Mouse (Mus musculus): ENCODE measurements around the gene I0C0044D17Rik.

Gene I0C0044D17Rik

GRCm38 (mm10) chr4:98840526-98840925 is 16.9 kb upstream of the I0C0044D17Rik start:
- POLR2A ChIA-PET = interaction anchor here in 3 of 4 experiments (0.6 to 2.7 kb wide), 26 partner anchors 12 to 115 kb away, joined by 3 to 24 read pairs (median 4); partner anchors contain the start of genes L1td1 (in 2 of the 3), Kank4 (in 1 of the 3) and Usp1 (in 1 of the 3)
- CTCF ChIA-PET = interaction anchor here in 3 of 4 experiments (0.5 to 1.4 kb wide), 6 partner anchors 35 to 458 kb away, joined by 3 to 18 read pairs (median 4); partner anchors contain the start of genes L1td1 (in 1 of the 3) and Tm2d1 (in 1 of the 3)

- POLR2A ChIA-PET = interaction anchor here in 3 of 4 experiments (0.6 to 1.6 kb wide), 6 partner anchors 27 to 114 kb away, joined by 3 to 5 read pairs (median 3); no protein-coding TSS in a partner anchor
- CTCF ChIA-PET = interaction anchor here in 1 of 4 experiments (1.0 kb wide), 1 partner anchor 114 kb away, joined by 4 read pairs; no protein-coding TSS in a partner anchor
Measured at GRCm38 (mm10) chr4:98838913-98839312, 15.3 kb upstream of the I0C0044D17Rik start.

GRCm38 (mm10) chr4:98837715-98838505 is 14.3 kb upstream of the I0C0044D17Rik start:
- CTCF ChIA-PET = interaction anchor here in 2 of 4 experiments (0.5 kb wide), 2 partner anchors 38 to 44 kb away, joined by 3 to 6 read pairs; no protein-coding TSS in a partner anchor

GRCm38 (mm10) chr4:98836519-98836918 is 12.9 kb upstream of the I0C0044D17Rik start:
- ChIA-PET POLR2A (interaction anchor here in 2 of 4 experiments (0.6 to 1.0 kb wide), 4 partner anchors 10 to 222 kb away, joined by 3 to 5 read pairs (median 4); no protein-coding TSS in a partner anchor), CTCF (no interaction called here)

More at GRCm38 (mm10) chr4:98837715-98838505, 14.3 kb upstream of the I0C0044D17Rik start:
- POLR2A ChIA-PET = interaction anchor here in 2 of 4 experiments (0.6 to 1.6 kb wide), 11 partner anchors 8 to 113 kb away, joined by 3 to 5 read pairs (median 3); partner anchors contain the start of gene L1td1 (in 1 of the 2)

GRCm38 (mm10) chr4:98834782-98835181 is 11.1 kb upstream of the I0C0044D17Rik start:
- POLR2A ChIA-PET = interaction anchor here in 2 of 4 experiments (0.7 to 2.0 kb wide), 3 partner anchors 10 to 95 kb away, joined by 3 to 5 read pairs (median 3); no protein-coding TSS in a partner anchor
- CTCF ChIA-PET = no interaction called here

- ChIA-PET POLR2A (interaction anchor here in 2 of 4 experiments (0.8 kb wide), 2 partner anchors 12 to 35 kb away, joined by 3 read pairs; no protein-coding TSS in a partner anchor), CTCF (interaction anchor here in 1 of 4 experiments (0.6 kb wide), 1 partner anchor 34 kb away, joined by 3 read pairs; no protein-coding TSS in a partner anchor)
Measured at GRCm38 (mm10) chr4:98831726-98832125, 8.1 kb upstream of the I0C0044D17Rik start.

GRCm38 (mm10) chr4:98826701-98827100 is 3.1 kb upstream of the I0C0044D17Rik start:
- CTCF ChIA-PET = interaction anchor here in 1 of 4 experiments (0.7 kb wide), 1 partner anchor 32 kb away, joined by 3 read pairs; no protein-coding TSS in a partner anchor
- POLR2A ChIA-PET = interaction anchor here in 2 of 4 experiments (1.0 to 1.7 kb wide), 3 partner anchors 10 to 87 kb away, joined by 3 to 7 read pairs (median 4); partner anchors contain the start of gene Kank4 (in 1 of the 2)

GRCm38 (mm10) chr4:98823047-98823446 is 593 bp downstream of the I0C0044D17Rik start:
- CTCF ChIA-PET = no interaction called here
- POLR2A ChIA-PET = interaction anchor here in 1 of 4 experiments (1.4 kb wide), 1 partner anchor 17 kb away, joined by 3 read pairs; no protein-coding TSS in a partner anchor

- POLR2A ChIA-PET = interaction anchor here in 1 of 4 experiments (1.4 kb wide), 1 partner anchor 17 kb away, joined by 3 read pairs; no protein-coding TSS in a partner anchor
- CTCF ChIA-PET = no interaction called here
Measured at GRCm38 (mm10) chr4:98822478-98822877, 1.2 kb downstream of the I0C0044D17Rik start.

- ChIA-PET POLR2A (interaction anchor here in 3 of 4 experiments (0.6 to 6.7 kb wide), 15 partner anchors 10 to 104 kb away, joined by 3 to 48 read pairs (median 3); partner anchors contain the start of gene Usp1 (in 1 of the 3)), CTCF (interaction anchor here in 1 of 4 experiments (0.6 kb wide), 1 partner anchor 1851 kb away, joined by 3 read pairs; no protein-coding TSS in a partner anchor)
Measured at GRCm38 (mm10) chr4:98819216-98819755, 4.4 kb downstream of the I0C0044D17Rik start.

GRCm38 (mm10) chr4:98817184-98817911 is 6.3 kb downstream of the I0C0044D17Rik start, which contains the start of gene Kank4:
Gene Kank4 (minus strand): TSS chr4:98817537.
- ChIA-PET CTCF (interaction anchor here (0.6 to 1.7 kb wide), 5 partner anchors 11 to 110 kb away, joined by 3 to 4 read pairs (median 3); no protein-coding TSS in a partner anchor), POLR2A (interaction anchor here (0.6 to 6.7 kb wide), 46 partner anchors 10 to 839 kb away, joined by 3 to 48 read pairs (median 4); partner anchors contain the start of genes Usp1 (in 2 of the 4), Foxd3 (in 1 of the 4) and L1td1 (in 1 of the 4))

- CTCF ChIA-PET = interaction anchor here in 2 of 4 experiments (0.6 to 1.7 kb wide), 2 partner anchors 89 to 110 kb away, joined by 3 to 4 read pairs; no protein-coding TSS in a partner anchor
- POLR2A ChIA-PET = interaction anchor here (0.6 to 6.7 kb wide), 37 partner anchors 9 to 106 kb away, joined by 3 to 48 read pairs (median 4); partner anchors contain the start of genes L1td1 (in 1 of the 4) and Usp1 (in 1 of the 4)
Measured at GRCm38 (mm10) chr4:98816807-98817183, 6.8 kb downstream of the I0C0044D17Rik start.

GRCm38 (mm10) chr4:98806306-98806705 is 17.3 kb downstream of the I0C0044D17Rik start:
- ChIA-PET POLR2A (interaction anchor here in 3 of 4 experiments (0.6 to 7.0 kb wide), 18 partner anchors 9 to 913 kb away, joined by 3 to 48 read pairs (median 5); partner anchors contain the start of gene Kank4 (in 2 of the 3)), CTCF (interaction anchor here in 1 of 4 experiments (0.8 kb wide), 1 partner anchor 18 kb away, joined by 3 read pairs; no protein-coding TSS in a partner anchor)

- POLR2A ChIA-PET = interaction anchor here (0.6 to 7.0 kb wide), 29 partner anchors 9 to 912 kb away, joined by 3 to 48 read pairs (median 5); partner anchors contain the start of gene Kank4 (in 2 of the 4)
- CTCF ChIA-PET = interaction anchor here in 2 of 4 experiments (0.6 to 0.8 kb wide), 2 partner anchors 19 to 284 kb away, joined by 3 read pairs; no protein-coding TSS in a partner anchor
Measured at GRCm38 (mm10) chr4:98805291-98806048, 18.2 kb downstream of the I0C0044D17Rik start.

GRCm38 (mm10) chr4:98804476-98805134 is 19.0 kb downstream of the I0C0044D17Rik start:
- POLR2A ChIA-PET = interaction anchor here in 3 of 4 experiments (0.6 to 7.0 kb wide), 25 partner anchors 8 to 119 kb away, joined by 3 to 48 read pairs (median 5); partner anchors contain the start of genes Kank4 (in 2 of the 3) and Usp1 (in 1 of the 3)
- CTCF ChIA-PET = interaction anchor here in 1 of 4 experiments (0.6 to 1.5 kb wide), 2 partner anchors 82 to 285 kb away, joined by 3 to 7 read pairs; no protein-coding TSS in a partner anchor
